Mouse (Mus musculus) G1E (cell line): ENCODE results near the gene Cd276. TPM values are rescaled to one million over a fixed set of nuclear protein-coding genes. Genes with fewer than 3 reads are reported as not detected.
A peak's percentile ranks its signal among the peaks of the same experiment; 100 is the strongest.

Experiments
- ATAC-seq: 2 replicates; pipeline ENCODE4 v1.8.0; 2016; ENCODE audit warnings: mild to moderate bottlenecking; ENCODE audit not compliant: insufficient number of reproducible peaks, poor library complexity, low FRiP score, severe bottlenecking; ENCODE audit errors: extremely low read depth
- DNase-seq: peaks from one replicate; pipeline ENCODE4 v3.0.0; 2012; ENCODE audit warnings: low spot score
- H3K27me3 ChIP-seq: 2 replicates; pipeline ENCODE4 v1.6.1; 2012; ENCODE audit warnings: mild to moderate bottlenecking, low read length, inconsistent platforms; ENCODE audit not compliant: insufficient read depth
- H3K36me3 ChIP-seq: replicated peaks from 2 replicates; pipeline ENCODE3; 2012; ENCODE audit warnings: mild to moderate bottlenecking, inconsistent platforms
- H3K4me1 ChIP-seq: 2 replicates; pipeline ENCODE4 v1.6.1; 2012; ENCODE audit warnings: low read depth, low read length, inconsistent platforms, mixed read lengths; ENCODE audit not compliant: insufficient read depth
- H3K4me3 ChIP-seq: 2 replicates; pipeline ENCODE4 v1.5.1; 2012; ENCODE audit warnings: low read depth, mild to moderate bottlenecking, inconsistent platforms, low read length, moderate library complexity, mixed read lengths
- H3K9me3 ChIP-seq: replicated peaks from 2 replicates; pipeline ENCODE4 v1.6.1; 2012; ENCODE audit warnings: inconsistent platforms
- CTCF ChIP-seq: IDR thresholded peaks from 2 replicates; pipeline ENCODE4 v1.5.1; 2012; ENCODE audit warnings: low read depth, low read length, inconsistent platforms, mixed read lengths
- GATA1 ChIP-seq: IDR thresholded peaks from 2 replicates; pipeline ENCODE4 v1.6.1; 2012; ENCODE audit warnings: borderline replicate concordance, low read length, inconsistent platforms, mixed read lengths
- GATA2 ChIP-seq: IDR thresholded peaks from 2 replicates; pipeline ENCODE4 v1.6.1; 2012; ENCODE audit warnings: low read depth, low read length, inconsistent platforms, borderline replicate concordance
- POLR2AphosphoS5 ChIP-seq: IDR thresholded peaks from 2 replicates; pipeline ENCODE4 v1.6.1; 2012; ENCODE audit warnings: low read depth, low read length, inconsistent platforms; ENCODE audit not compliant: insufficient replicate concordance
- TAL1 ChIP-seq: conservative IDR thresholded peaks from 2 replicates; pipeline ENCODE4 v1.6.1; 2012; ENCODE audit warnings: low read depth, low read length, inconsistent platforms, mixed read lengths
- polyA plus RNA-seq: library from polyadenylated mRNA; stranded (reverse); fragments of >175 nt; gene quantifications from 2 replicates; pipeline ENCODE4 v1.2.3, GENCODE M21; 2012
- total RNA-seq, 2 experiments: library from RNA; stranded (forward) in 1 of 2; stranded (reverse) in 1 of 2; fragments of 200-1000 nt in 1 of 2; fragments of >200 nt in 1 of 2; fragmentation: Nextera tagmentation in 1 of 2; gene quantifications; 2 replicates each; pipeline ENCODE4 v1.2.3; 2014 to 2017

Gene Cd276
- total RNA-seq (2014; fragmentation: Nextera tagmentation) (0.38 and 0.87 TPM in 2 replicates), total RNA-seq (2017) (0.16 and 0.17 TPM in 2 replicates), polyA plus RNA-seq (0.19 and 0.28 TPM in 2 replicates)

GRCm38 (mm10) chr9:58554908-58555684 lies at the start of gene Cd276:
Cd276 (minus strand) TSS chr9:58555437.
- H3K4me3 ChIP-seq, result no peak within 1 kb of the TSS
- H3K27me3 ChIP-seq, result peaks cover 70% of the 10 kb centered on the region
- TF ChIP-seq CTCF (no peak), GATA1 (no peak), POLR2AphosphoS5 (no peak), GATA2 (no peak), TAL1 (no peak)
- no peak for DNase-seq
- no peak for ATAC-seq
- peaks cover 16% of the 10 kb centered on the region for H3K4me1 ChIP-seq
- no peaks in the 10 kb centered on the region for H3K36me3 ChIP-seq
- no peaks in the 10 kb centered on the region for H3K9me3 ChIP-seq

- H3K36me3 ChIP-seq, result peaks cover 9% of the 10 kb centered on the region
- no peak for ATAC-seq
- TF ChIP-seq TAL1 (no peak), CTCF (no peak), GATA1 (no peak), GATA2 (no peak), POLR2AphosphoS5 (no peak)
These were observed 40.1 kb upstream of the Cd276 start for GRCm38 (mm10) chr9:58595313-58595712.

GRCm38 (mm10) chr9:58588657-58589056 lies 33.4 kb upstream of the Cd276 start:
- H3K4me1 ChIP-seq, result peaks cover 38% of the 10 kb centered on the region

More at GRCm38 (mm10) chr9:58595313-58595712, 40.1 kb upstream of the Cd276 start:
- Histone ChIP-seq H3K4me1 (peaks cover 17% of the 10 kb centered on the region), H3K9me3 (no peaks in the 10 kb centered on the region), H3K27me3 (no peaks in the 10 kb centered on the region), H3K4me3 (no peak overlapping the region)
- no peak for DNase-seq

GRCm38 (mm10) chr9:58584323-58584722 lies 29.1 kb upstream of the Cd276 start:
- no peak for DNase-seq
- Histone ChIP-seq H3K4me3 (no peak overlapping the region), H3K36me3 (peaks cover 5% of the 10 kb centered on the region), H3K9me3 (no peaks in the 10 kb centered on the region), H3K27me3 (no peaks in the 10 kb centered on the region), H3K4me1 (peaks cover 35% of the 10 kb centered on the region)
- TF ChIP-seq TAL1 (no peak), GATA2 (no peak), CTCF (no peak), POLR2AphosphoS5 (no peak)
- no peak for ATAC-seq

More at GRCm38 (mm10) chr9:58588657-58589056, 33.4 kb upstream of the Cd276 start:
- H3K36me3 ChIP-seq, result peaks cover 11% of the 10 kb centered on the region
- H3K9me3 ChIP-seq, result no peaks in the 10 kb centered on the region
- ATAC-seq (no peak), DNase-seq (no peak)
- TF ChIP-seq GATA2, result no peak
- TF ChIP-seq POLR2AphosphoS5, result no peak
- TF ChIP-seq CTCF, result no peak
- TF ChIP-seq GATA1, result no peak
- TF ChIP-seq TAL1, result no peak
- H3K4me3 ChIP-seq, result no peak overlapping the region
- no peaks in the 10 kb centered on the region for H3K27me3 ChIP-seq

- DNase-seq (peak; percentile 8), ATAC-seq (no peak)
- Histone ChIP-seq H3K4me3 (peak overlapping the region; percentile 83), H3K36me3 (peaks cover 5% of the 10 kb centered on the region), H3K4me1 (peaks cover 31% of the 10 kb centered on the region), H3K27me3 (no peaks in the 10 kb centered on the region), H3K9me3 (no peaks in the 10 kb centered on the region)
- TF ChIP-seq GATA2 (no peak), TAL1 (no peak), POLR2AphosphoS5 (no peak), GATA1 (no peak), CTCF (no peak)
These were observed 28.0 kb upstream of the Cd276 start for GRCm38 (mm10) chr9:58583267-58583641.

GRCm38 (mm10) chr9:58582581-58583266 lies 27.5 kb upstream of the Cd276 start:
- Histone ChIP-seq H3K4me3 (peak overlapping the region; percentile 83), H3K9me3 (no peaks in the 10 kb centered on the region), H3K27me3 (no peaks in the 10 kb centered on the region), H3K4me1 (peaks cover 29% of the 10 kb centered on the region), H3K36me3 (peaks cover 2% of the 10 kb centered on the region)
- DNase-seq (peak; percentile 43), ATAC-seq (no peak)
- no peak for TF ChIP-seq TAL1
- no peak for TF ChIP-seq POLR2AphosphoS5
- TF ChIP-seq GATA1, result no peak
